Mouse (Mus musculus) G1E (cell line): ENCODE results near the gene Galnt15.

Experiments
- CTCF ChIP-seq: IDR thresholded peaks from 2 replicates; pipeline ENCODE4 v1.5.1; 2012; ENCODE audit warnings: low read depth, low read length, inconsistent platforms, mixed read lengths
- GATA1 ChIP-seq: IDR thresholded peaks from 2 replicates; pipeline ENCODE4 v1.6.1; 2012; ENCODE audit warnings: borderline replicate concordance, low read length, inconsistent platforms, mixed read lengths
- POLR2AphosphoS5 ChIP-seq: IDR thresholded peaks from 2 replicates; pipeline ENCODE4 v1.6.1; 2012; ENCODE audit warnings: low read depth, low read length, inconsistent platforms; ENCODE audit not compliant: insufficient replicate concordance
- TAL1 ChIP-seq: conservative IDR thresholded peaks from 2 replicates; pipeline ENCODE4 v1.6.1; 2012; ENCODE audit warnings: low read depth, low read length, inconsistent platforms, mixed read lengths

GRCm38 (mm10) chr14:32016466-32016865 lies 12.3 kb upstream of the Galnt15 start:
- TF ChIP-seq GATA1, result no peak
- TF ChIP-seq CTCF, result no peak
- TF ChIP-seq POLR2AphosphoS5, result no peak
- TF ChIP-seq TAL1, result no peak
